In genomic region chr14:61173229-61173628, GRCm38 (mm10) we compare ENCODE assay signal across 8 mouse cellular contexts. TPM values are rescaled to one million over a fixed set of nuclear protein-coding genes. Genes with fewer than 3 reads are reported as not detected.
DNase-seq lines count a peak whose midpoint lies in the region; ATAC-seq and TF ChIP-seq lines count a peak whose summit lies in the region.

No protein-coding gene starts in this region.

- peak overlapping the region; percentile 68 for H3K4me3 ChIP-seq in heart, embryonic 11.5 days (ENCODE audit: low read depth, low read length)
- peak overlapping the region; percentile 66 for H3K4me3 ChIP-seq in embryonic fibroblast, embryonic 13.5 days (ENCODE audit: insufficient read depth, low read length)
- peak overlapping the region; percentile 72 for H3K4me3 ChIP-seq in hindbrain, embryonic 15.5 days
- peak overlapping the region; percentile 80 for H3K4me3 ChIP-seq in liver, adult 2 months (ENCODE audit: insufficient read depth, low read depth, low read length)
- peak overlapping the region; percentile 95 for H3K4me3 ChIP-seq in midbrain, embryonic 16.5 days (ENCODE audit: low read depth, low read length)

- no peaks in the 10 kb centered on the region for H3K36me3 ChIP-seq in heart, embryonic 11.5 days (ENCODE audit: control insufficient read depth, insufficient read depth, low read length)
- H3K36me3 ChIP-seq in hindbrain, embryonic 15.5 days, result no peaks in the 10 kb centered on the region
- no peaks in the 10 kb centered on the region for H3K36me3 ChIP-seq in liver, adult 2 months (ENCODE audit: control insufficient read depth, insufficient read depth, low read length)
- no peaks in the 10 kb centered on the region for H3K36me3 ChIP-seq in midbrain, embryonic 16.5 days (ENCODE audit: control insufficient read depth, insufficient read depth, low read length)

- DNase-seq in heart, adult 11 months, result no peak
- peak; percentile 23 for DNase-seq in liver, adult 2 months (ENCODE audit: extremely low read depth, low read depth, low spot score)
- peak; percentile 68 for DNase-seq in thymus, postnatal 0 days (ENCODE audit: low spot score)

- H3K27ac ChIP-seq in heart, embryonic 11.5 days (ENCODE audit: low read depth, low read length), result peak overlapping the region; percentile 95
- peak overlapping the region; percentile 71 for H3K27ac ChIP-seq in embryonic fibroblast, embryonic 13.5 days (ENCODE audit: insufficient read depth, low read length)
- peak overlapping the region; percentile 92 for H3K27ac ChIP-seq in hindbrain, embryonic 15.5 days (replicated peaks)
- H3K27ac ChIP-seq in liver, adult 2 months (replicated peaks; ENCODE audit: insufficient read depth, low read depth, low read length), result no peak overlapping the region
- H3K27ac ChIP-seq in midbrain, embryonic 16.5 days (ENCODE audit: low read length), result peak overlapping the region; percentile 95

- no peaks in the 10 kb centered on the region for H3K27me3 ChIP-seq in heart, embryonic 11.5 days (ENCODE audit: control insufficient read depth, insufficient read depth, low read length)
- H3K27me3 ChIP-seq in hindbrain, embryonic 15.5 days, result no peaks in the 10 kb centered on the region
- no peaks in the 10 kb centered on the region for H3K27me3 ChIP-seq in liver, adult 2 months (ENCODE audit: control insufficient read depth, insufficient read depth, low read length)
- H3K27me3 ChIP-seq in midbrain, embryonic 16.5 days (ENCODE audit: control insufficient read depth, insufficient read depth, low read depth, low read length), result no peaks in the 10 kb centered on the region

- no peak; the same call in 1 of the 2 replicates for TF ChIP-seq POLR2A in embryonic fibroblast, embryonic 13.5 days (IDR thresholded peaks at IDR 0.05; ENCODE audit: low read depth, low read length)
- no peak for TF ChIP-seq POLR2A in liver, adult 2 months (IDR thresholded peaks at IDR 0.05; ENCODE audit: extremely low read depth, insufficient read depth, low read length)

- peaks cover 6% of the 10 kb centered on the region; the same call in 1 of the 2 replicates for H3K4me1 ChIP-seq in heart, embryonic 11.5 days (ENCODE audit: control insufficient read depth, insufficient read depth, low read length)
- H3K4me1 ChIP-seq in embryonic fibroblast, embryonic 13.5 days (ENCODE audit: control insufficient read depth, insufficient read depth, low read length), result peaks cover 6% of the 10 kb centered on the region
- peaks cover 24% of the 10 kb centered on the region for H3K4me1 ChIP-seq in hindbrain, embryonic 15.5 days (replicated peaks)
- no peaks in the 10 kb centered on the region for H3K4me1 ChIP-seq in liver, adult 2 months (ENCODE audit: control insufficient read depth, insufficient read depth, low read length)
- H3K4me1 ChIP-seq in midbrain, embryonic 16.5 days (ENCODE audit: control insufficient read depth, insufficient read depth, low read length), result peaks cover 28% of the 10 kb centered on the region

- H3K4me2 ChIP-seq in heart, embryonic 11.5 days, result peak overlapping the region; percentile 71
- H3K4me2 ChIP-seq in hindbrain, embryonic 15.5 days, result peak overlapping the region; percentile 60
- H3K4me2 ChIP-seq in midbrain, embryonic 16.5 days (ENCODE audit: low read length), result peak overlapping the region; percentile 72

- WGBS in heart, embryonic 11.5 days (ENCODE audit: insufficient replicate concordance), result under 1% methylated on average over 37 of the region's 37 CpGs
- WGBS in hindbrain, embryonic 15.5 days, result 0% methylated on average over 28 of the region's 37 CpGs
- WGBS in liver, adult 2 months, result 2% methylated on average over 37 of the region's 37 CpGs
- whole genome bisulfite sequencing in midbrain, embryonic 16.5 days, result 0% methylated on average over 35 of the region's 37 CpGs

- H3K9me3 ChIP-seq in heart, embryonic 11.5 days (replicated peaks; ENCODE audit: control insufficient read depth, low read length), result no peaks in the 10 kb centered on the region
- H3K9me3 ChIP-seq in hindbrain, embryonic 15.5 days, result no peaks in the 10 kb centered on the region
- H3K9me3 ChIP-seq in midbrain, embryonic 16.5 days (replicated peaks; ENCODE audit: control insufficient read depth, low read length, poor library complexity, severe bottlenecking), result no peaks in the 10 kb centered on the region

- H3K79me2 ChIP-seq in liver, adult 2 months (ENCODE audit: control insufficient read depth, insufficient read depth, low read length), result no peaks in the 10 kb centered on the region

- no peak for TF ChIP-seq CTCF in embryonic fibroblast, embryonic 13.5 days (IDR thresholded peaks at IDR 0.05; ENCODE audit: borderline replicate concordance, insufficient read depth, low read length)
- peak; percentile 17; the same call in 1 of the 2 replicates for TF ChIP-seq CTCF in liver, adult 2 months (IDR thresholded peaks at IDR 0.05; ENCODE audit: low read depth, low read length)

- H3K9ac ChIP-seq in heart, embryonic 11.5 days (ENCODE audit: low read depth, low read length), result peak overlapping the region; percentile 94
- peak overlapping the region; percentile 78 for H3K9ac ChIP-seq in hindbrain, embryonic 15.5 days
- peak overlapping the region; percentile 80 for H3K9ac ChIP-seq in liver, adult 2 months (ENCODE audit: low read depth, low read length)
- peak overlapping the region; percentile 94 for H3K9ac ChIP-seq in midbrain, embryonic 16.5 days (ENCODE audit: low read depth, low read length)

- ATAC-seq in heart, embryonic 11.5 days (replicated peaks; ENCODE audit: insufficient number of reproducible peaks, low FRiP score, low TSS enrichment), result peak; percentile 41
- peak; percentile 64 for ATAC-seq in activated CD4-positive, CD25-positive, alpha-beta regulatory T cell, adult 4 months
- ATAC-seq in hindbrain, embryonic 15.5 days (ENCODE audit: low FRiP score, low read depth), result no peak
- ATAC-seq in midbrain, embryonic 16.5 days, result peak; percentile 62

RNA-seq across cellular contexts. Expression of gene Sacs, which starts 35.0 kb away (rescaled TPM):
- 4.2 and 5.0 TPM in 2 replicates for polyA plus RNA-seq in heart, embryonic 11.5 days (2014; fragmentation: Nextera tagmentation; extraction: Ambion mirVana)
- polyA plus RNA-seq in activated CD4-positive, CD25-positive, alpha-beta regulatory T cell, adult 4 months (2017; shearing (Covaris generic)), result 1 to 10 TPM; 6.6 to 6.9 TPM
- polyA plus RNA-seq in embryonic fibroblast, embryonic 13.5 days (2011; ENCODE audit: insufficient read length, low read depth, missing spikeins), result 18.3 and 30.1 TPM in 2 replicates
- 6.9 and 7.6 TPM in 2 replicates for polyA plus RNA-seq in hindbrain, embryonic 15.5 days (2015; fragmentation: Nextera tagmentation; extraction: Ambion mirVana)
- 1.8 and 2.1 TPM in 2 replicates for total RNA-seq in liver, adult 2 months (2014; rRNA removed)
- 0.06 and 0.10 TPM in 2 replicates for polyA plus RNA-seq in liver, adult 2 months (2012; rRNA removed)
- 7.0 and 7.5 TPM in 2 replicates for polyA plus RNA-seq in midbrain, embryonic 16.5 days (2015; fragmentation: Nextera tagmentation; extraction: Ambion mirVana)
- polyA plus RNA-seq in thymus, postnatal 0 days (2015; fragmentation: Nextera tagmentation; extraction: Ambion mirVana), result 2.4 TPM in 2 replicates
